Mouse (Mus musculus) embryonic stem cell, embryonic (primary cell): ENCODE measurements around the gene A630001G21Rik.

Experiments used
- CTCF ChIA-PET, 4 experiments: fragments of 300-600 bp in 2 of 4; fragments of 350-600 bp in 2 of 4; sonication (Branson Sonifier 250); formaldehyde crosslinking; loops; one replicate each; lab custom pipeline; 2022; ENCODE audit warnings: inconsistent platforms in 2 of 4; lab: Charles Lee
- POLR2A ChIA-PET, 4 experiments: fragments of 300-600 bp in 2 of 4; fragments of 350-600 bp in 2 of 4; sonication (Branson Sonifier 250); formaldehyde crosslinking; loops; one replicate each; lab custom pipeline; 2022; ENCODE audit warnings: antibody characterized with exemption in 4 of 4, inconsistent platforms in 1 of 4; lab: Charles Lee

Gene A630001G21Rik

GRCm38 (mm10) chr1:85716447-85717027 is 61.9 kb downstream of the A630001G21Rik start:
- CTCF ChIA-PET: no interaction called here
- POLR2A ChIA-PET: no interaction called here

DNA sequence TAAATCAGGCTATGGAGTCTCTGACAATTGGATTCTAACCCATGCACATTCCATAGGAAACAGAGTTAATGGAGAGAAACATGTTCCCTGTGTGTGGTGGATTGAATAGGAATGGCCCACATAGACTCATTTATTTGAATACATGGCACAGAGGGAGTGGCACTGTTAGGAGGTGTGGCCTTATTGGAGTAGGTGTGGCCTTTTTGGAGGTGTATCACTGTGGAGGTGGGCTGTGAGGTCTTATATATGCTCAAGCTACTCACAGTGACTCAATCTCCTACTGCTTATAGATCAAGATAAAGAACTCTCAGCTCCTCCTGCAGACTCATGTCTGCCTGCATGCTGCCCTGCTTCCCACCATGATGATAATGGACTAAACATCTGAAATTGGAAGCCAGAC is 63.9 kb downstream of the A630001G21Rik start:
- CTCF ChIA-PET: no interaction called here
- POLR2A ChIA-PET: no interaction called here

- CTCF ChIA-PET: no interaction called here
- POLR2A ChIA-PET: no interaction called here
These were observed 71.7 kb downstream of the A630001G21Rik start for GRCm38 (mm10) chr1:85706754-85707153.

GRCm38 (mm10) chr1:85705552-85705951 is 72.9 kb downstream of the A630001G21Rik start:
- ChIA-PET POLR2A (no interaction called here), CTCF (no interaction called here)

DNA sequence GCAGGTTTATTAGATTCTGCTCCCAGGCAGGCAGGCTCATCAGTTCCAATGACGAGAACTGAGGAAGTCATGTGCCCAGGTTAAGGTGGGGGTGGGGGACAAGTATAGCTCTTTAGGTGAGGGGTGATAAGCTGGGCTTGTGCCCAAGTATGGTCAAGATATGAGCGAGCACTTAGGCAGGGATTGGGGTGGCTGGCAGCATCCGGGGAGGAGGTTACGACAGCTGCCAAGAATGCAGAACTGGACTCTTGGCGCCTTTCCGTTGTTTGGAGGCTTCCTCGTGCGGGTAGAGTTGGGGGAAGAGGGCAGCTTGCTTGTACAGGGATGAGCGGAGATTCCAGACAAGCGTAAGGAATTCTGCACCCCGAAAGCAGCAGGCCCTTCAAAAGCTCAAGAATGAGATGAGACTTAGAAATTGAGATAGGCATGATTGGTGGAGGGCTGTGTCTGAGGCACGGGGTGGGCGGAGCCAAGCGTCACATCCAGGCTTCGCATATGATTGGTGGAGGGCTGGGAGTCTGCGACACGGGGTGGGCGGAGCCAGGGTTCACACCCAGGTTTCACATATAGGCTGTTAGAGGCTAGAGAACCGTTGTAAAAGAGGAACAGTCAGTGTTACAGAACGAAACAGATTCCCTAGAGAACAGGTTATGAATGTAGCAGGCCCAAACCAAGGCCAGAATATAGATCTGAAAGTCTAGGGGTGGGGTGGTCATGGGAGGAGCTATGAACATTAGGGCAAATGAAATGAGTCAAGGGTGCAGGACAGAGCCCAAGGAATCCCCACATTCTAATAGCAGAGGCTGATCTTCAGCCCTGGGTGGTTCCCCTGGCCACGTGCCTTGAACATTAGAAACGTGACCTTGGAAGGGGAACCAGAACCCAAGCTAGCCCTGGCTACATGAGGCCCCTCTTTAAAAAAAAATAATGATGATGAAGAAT is 74.9 kb downstream of the A630001G21Rik start:
- CTCF ChIA-PET: no interaction called here
- POLR2A ChIA-PET: no interaction called here

DNA sequence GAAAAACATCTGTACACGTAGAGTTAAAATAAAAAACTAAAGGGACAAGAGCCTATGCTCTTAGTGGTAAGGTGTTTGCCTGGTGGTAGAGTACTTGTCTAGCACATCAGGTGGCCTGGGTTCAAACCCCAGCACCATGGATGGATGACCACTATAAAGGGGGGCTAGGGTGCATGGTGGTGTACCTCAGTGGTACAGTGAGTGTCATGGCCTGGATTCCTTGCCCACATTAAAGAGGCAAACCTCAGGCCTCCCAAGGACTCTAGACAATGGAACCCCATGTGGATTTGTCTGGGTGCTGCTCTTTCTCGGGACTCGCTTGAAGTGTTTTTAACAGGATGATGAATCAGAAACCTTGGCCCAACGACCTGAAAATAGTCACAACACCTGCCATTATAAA is 75.9 kb downstream of the A630001G21Rik start:
- ChIA-PET CTCF (no interaction called here), POLR2A (no interaction called here)

DNA sequence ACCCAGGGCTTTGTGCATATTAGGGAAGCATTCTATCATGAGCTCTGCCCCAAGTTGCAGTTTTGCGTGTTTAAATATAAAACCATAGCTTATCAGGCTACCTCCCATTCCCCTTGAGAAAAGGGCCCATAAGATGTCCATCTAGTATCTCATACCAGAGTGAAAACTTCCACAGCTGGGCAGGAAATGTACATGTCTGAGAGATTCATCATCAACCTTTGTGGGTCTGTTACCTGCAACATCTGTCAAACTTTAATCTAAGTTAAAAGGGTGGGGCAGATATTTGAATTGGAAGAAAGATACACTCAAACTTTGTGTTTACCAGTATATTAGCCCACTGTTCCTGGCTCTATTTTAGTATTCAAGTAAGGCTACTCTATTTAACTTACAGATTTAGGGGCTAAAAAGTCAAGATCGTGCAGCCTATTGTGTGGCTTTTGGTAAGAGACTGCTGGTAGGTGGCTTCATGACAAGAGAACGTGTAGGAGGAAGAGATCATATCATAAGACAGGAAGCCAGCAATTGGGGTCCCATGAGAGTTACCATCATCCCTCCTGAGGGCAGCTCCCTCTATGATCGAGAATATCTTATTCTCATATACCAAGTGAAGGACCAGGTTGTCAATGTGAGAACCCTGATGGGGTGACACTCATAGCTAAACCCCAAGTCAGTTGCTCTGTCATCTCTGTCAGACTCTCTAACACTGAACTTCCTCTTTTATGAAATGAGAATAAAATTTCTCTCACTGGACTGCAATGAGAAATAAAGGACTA is 80.5 kb downstream of the A630001G21Rik start:
- POLR2A ChIA-PET: no interaction called here
- CTCF ChIA-PET: interaction anchor here in 1 of 4 experiments (0.7 kb wide), 1 partner anchor 1544 kb away, joined by 3 read pairs; no protein-coding TSS in a partner anchor

- ChIA-PET POLR2A (no interaction called here), CTCF (no interaction called here)
These were observed 82.8 kb downstream of the A630001G21Rik start for GRCm38 (mm10) chr1:85695646-85696045.

- CTCF ChIA-PET: no interaction called here
- POLR2A ChIA-PET: no interaction called here
These were observed 85.2 kb downstream of the A630001G21Rik start for GRCm38 (mm10) chr1:85693280-85693679.

GRCm38 (mm10) chr1:85692281-85692680 is 86.2 kb downstream of the A630001G21Rik start:
- POLR2A ChIA-PET: no interaction called here

GRCm38 (mm10) chr1:85690544-85690943 is 87.9 kb downstream of the A630001G21Rik start:
- CTCF ChIA-PET: no interaction called here
- POLR2A ChIA-PET: no interaction called here

More at GRCm38 (mm10) chr1:85692281-85692680, 86.2 kb downstream of the A630001G21Rik start:
- CTCF ChIA-PET: no interaction called here

DNA sequence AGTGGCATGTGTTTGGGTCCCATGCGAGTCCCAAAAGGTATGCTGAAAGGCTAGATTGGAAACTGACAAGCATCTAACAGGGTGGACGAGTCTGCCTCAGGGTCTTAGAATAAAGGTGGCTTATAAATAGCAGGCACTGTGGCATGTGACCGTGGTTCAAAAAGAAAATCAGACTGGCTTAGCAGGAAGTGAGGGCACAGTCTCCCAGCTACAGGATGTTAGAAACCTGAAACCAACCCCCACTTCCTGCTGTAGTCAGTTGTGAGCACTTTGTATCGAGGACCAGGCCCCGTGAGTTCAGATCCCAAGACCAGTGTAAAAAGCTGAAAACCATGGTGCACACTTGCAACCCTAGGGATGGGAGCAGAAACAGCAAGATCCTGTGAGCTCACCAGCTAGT is 91.1 kb downstream of the A630001G21Rik start:
- CTCF ChIA-PET: no interaction called here
- POLR2A ChIA-PET: interaction anchor here in 1 of 4 experiments (0.9 kb wide), 1 partner anchor 12 kb away, joined by 3 read pairs; no protein-coding TSS in a partner anchor

- CTCF ChIA-PET: no interaction called here
- POLR2A ChIA-PET: no interaction called here
These were observed 91.8 kb downstream of the A630001G21Rik start for GRCm38 (mm10) chr1:85686666-85687065.

DNA sequence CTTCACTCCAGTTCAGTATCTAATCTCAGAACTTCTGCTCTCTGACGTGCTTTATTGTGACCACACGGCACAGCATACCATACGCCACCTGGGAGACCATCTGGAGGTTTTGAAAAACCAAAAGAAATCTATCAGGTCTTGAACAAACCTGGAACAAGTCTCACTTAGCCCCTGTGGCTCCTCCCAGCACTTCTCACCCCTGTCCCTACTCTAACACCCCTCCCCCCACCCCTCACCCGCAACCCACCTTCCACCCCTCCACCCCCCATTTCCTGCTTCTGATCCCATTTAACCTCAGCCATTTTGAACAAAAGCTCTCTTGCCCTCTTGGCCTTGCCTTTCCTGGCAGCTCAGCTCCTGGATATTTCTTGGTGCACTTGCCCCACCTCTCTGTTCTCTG is 98.2 kb downstream of the A630001G21Rik start:
- POLR2A ChIA-PET: interaction anchor here in 1 of 4 experiments (0.6 kb wide), 1 partner anchor 707 kb away, joined by 3 read pairs; no protein-coding TSS in a partner anchor
- CTCF ChIA-PET: interaction anchor here in 1 of 4 experiments (0.8 kb wide), 1 partner anchor 113 kb away, joined by 3 read pairs; no protein-coding TSS in a partner anchor
